Mouse (Mus musculus): ENCODE measurements around the gene Marveld1.

Marveld1 gene

GRCm38 (mm10) chr19:42170025-42170969, 23.1 kb downstream of the Marveld1 start:
- in situ Hi-C loops (cut with MboI), result no loop called here

DNA sequence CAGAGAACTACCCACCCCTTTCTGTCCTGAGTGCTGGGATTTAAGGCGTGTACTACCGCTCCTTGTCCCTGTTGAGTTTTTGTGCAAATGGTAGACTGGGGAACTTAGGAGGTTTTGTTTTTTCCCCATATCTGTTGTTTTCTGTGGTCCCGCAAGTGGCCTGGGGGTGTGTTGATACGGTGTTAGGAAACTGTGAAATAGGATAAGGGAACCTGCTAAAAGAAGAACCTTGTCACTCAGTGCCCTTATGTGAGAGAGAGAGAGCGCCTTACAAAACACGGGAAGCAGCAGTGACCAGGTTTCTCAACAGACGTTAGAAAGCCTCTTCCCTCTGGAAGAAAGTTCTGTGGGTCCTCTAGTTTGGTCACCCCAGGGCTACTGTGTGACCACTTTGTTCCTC, 29.6 kb downstream of the Marveld1 start:
- in situ Hi-C loops (cut with MboI), result no loop called here

DNA sequence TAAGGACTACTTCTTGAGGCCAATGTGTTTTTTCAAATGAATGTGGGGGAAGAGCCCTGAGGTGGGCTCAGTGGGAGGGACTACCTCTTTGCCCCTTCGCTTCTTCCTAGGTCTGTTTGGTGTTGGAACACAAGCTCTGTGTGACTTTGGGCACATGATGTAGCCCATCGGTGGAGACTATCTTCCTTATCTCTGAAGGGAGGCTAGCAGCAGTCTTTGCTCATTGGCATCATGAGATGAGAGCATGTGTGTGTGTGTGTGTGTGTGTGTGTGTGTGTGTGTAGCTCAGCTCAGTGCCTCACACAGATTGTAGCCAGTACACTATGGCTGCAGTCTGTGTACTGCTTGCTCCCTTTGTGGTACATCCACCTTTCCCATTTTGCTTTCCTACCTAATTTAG, 30.3 kb downstream of the Marveld1 start:
- in situ Hi-C loops (cut with MboI), result no loop called here

DNA sequence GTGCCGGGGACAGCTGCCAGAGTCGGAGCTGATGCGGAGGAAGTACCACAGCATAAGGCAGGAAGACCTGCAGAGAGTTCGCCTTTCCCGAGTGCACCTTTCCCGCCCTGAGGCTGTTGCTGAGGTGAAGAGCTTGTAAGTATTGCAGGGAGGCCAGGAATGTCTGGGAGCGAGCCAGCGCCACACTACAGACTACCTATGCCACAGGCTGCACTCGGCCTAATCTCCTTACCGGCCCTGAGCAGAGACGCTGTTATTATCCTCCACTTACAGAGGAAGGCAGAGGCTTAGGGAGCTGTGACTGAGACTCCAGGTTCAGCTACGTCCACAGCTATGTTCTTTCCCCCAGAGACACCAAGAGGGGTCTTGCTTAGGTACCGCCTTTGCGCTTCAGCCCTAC, 32.2 kb downstream of the Marveld1 start:
- in situ Hi-C loops (cut with MboI), result no loop called here

DNA sequence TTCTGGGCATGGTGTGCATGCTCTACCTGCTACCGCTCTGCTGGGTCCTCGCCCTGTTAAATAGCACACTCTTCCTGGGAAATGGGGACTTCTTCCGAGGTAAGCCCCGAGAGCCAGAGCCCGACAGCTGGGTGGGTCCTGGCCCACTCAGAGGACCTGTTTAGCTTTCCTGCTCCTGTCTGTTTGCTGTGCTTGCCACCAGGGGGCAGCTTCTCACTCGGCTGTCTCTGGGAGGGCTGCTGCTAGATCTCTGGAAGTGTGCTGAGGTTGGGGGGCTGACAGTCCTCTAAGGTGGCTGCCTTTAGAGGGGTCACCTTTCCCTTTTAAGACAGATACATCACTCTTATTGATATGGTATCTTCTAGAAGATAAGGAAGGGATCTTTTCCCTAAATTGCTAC, 35.5 kb downstream of the Marveld1 start:
- in situ Hi-C loops (cut with MboI), result no loop called here

- in situ Hi-C loops (cut with MboI), result no loop called here
Measured at GRCm38 (mm10) chr19:42189735-42190134, 42.5 kb downstream of the Marveld1 start.

DNA sequence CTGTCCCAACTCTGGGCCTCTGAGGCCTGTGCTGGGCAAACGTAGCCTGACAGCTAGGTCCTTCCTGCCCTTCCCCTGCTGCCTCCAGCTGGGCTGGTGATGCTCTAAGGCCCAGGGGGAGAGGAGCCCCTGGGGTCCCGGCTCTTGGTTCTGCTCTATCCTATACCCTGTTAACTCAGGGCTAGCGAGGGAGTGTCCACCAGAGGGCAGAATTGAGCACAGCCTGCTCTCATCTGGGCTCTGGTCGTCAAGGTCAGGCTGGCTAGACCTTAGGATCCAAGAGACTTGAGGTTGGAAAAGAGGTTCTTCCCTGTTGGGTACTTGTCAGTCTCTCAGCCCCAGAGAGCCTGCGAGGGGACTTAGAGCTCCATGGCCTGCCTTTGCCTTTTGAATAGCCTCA, 43.3 kb downstream of the Marveld1 start:
- in situ Hi-C loops (cut with MboI), result no loop called here

GRCm38 (mm10) chr19:42193311-42193710, 46.1 kb downstream of the Marveld1 start:
- in situ Hi-C loops (cut with MboI), result no loop called here

- in situ Hi-C loops (cut with MboI), result no loop called here
Measured at GRCm38 (mm10) chr19:42196378-42196777, 49.2 kb downstream of the Marveld1 start.

DNA sequence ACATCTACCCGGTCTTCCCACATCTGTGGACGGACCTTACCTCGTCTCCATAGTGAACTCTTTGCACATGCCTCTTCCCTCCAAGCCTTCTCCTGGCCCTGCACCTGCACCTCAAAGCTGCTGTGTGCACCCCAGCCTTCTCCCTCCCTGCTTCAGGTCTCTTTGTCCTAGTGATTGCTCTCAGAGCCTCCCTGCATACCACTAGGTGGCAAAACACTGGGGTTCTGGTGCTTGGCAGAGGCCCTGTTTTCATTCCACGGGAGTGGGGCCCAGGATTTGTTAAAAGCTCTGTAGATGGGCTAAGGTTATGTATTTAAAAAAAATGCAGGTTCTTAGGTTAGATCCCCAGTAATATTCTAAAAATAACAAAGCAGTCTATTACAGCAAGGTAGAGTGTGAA, 49.9 kb downstream of the Marveld1 start:
- in situ Hi-C loops (cut with MboI), result no loop called here

DNA sequence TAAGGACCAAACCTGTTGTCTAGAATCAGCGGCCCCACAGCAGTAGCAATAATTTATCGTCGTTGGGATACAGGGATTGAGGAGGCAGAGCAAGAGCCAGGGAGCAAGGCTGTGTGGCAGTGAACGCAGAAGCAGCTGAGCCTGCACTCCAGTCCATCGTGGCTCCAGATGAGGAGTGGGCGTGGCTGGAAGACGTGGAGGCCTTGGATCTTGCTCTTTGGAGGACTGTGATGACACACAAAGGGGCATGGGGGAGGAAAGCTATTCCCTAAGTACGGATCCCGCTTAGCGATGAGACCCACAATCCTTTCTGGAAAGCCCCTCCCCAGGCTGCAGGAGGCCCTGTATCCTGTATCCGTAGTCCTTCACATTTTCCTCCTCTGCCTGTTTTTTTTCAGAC, 50.8 kb downstream of the Marveld1 start:
- in situ Hi-C loops (cut with MboI), result no loop called here
